Mouse (Mus musculus) forebrain, embryonic 14.5 days (tissue): ENCODE measurements at regions not wholly inside any gene's neighbourhood (a gene's known extent, or its start where the extent isn't known, plus 50 kb on each side); places are given as distances from the start of the nearest gene placed in this dataset.

Experiments
- ATAC-seq: fragments of 200-750 bp; cut with Nextera tagmentation; 2 replicates; pipeline ENCODE4 v1.8.0; 2017; ENCODE audit warnings: mild to moderate bottlenecking, moderate library complexity
- DNase-seq: peaks from one replicate; pipeline ENCODE4 v3.0.0-alpha.2; 2015; ENCODE audit warnings: low spot score
- H3K27ac ChIP-seq: fragments of 300-500 bp; sonication (generic); 2 replicates; pipeline ENCODE4 v1.5.1; 2014; ENCODE audit warnings: low read depth, mild to moderate bottlenecking, control low read depth, low read length, moderate library complexity
- H3K27me3 ChIP-seq: fragments of 300-500 bp; sonication (generic); replicated peaks from 2 replicates; pipeline ENCODE4 v1.6.1; 2014; ENCODE audit warnings: low read length, control low read depth, mixed read lengths; ENCODE audit not compliant: control insufficient read depth, insufficient read depth
- H3K36me3 ChIP-seq: fragments of 300-500 bp; sonication (generic); 2 replicates; pipeline ENCODE4 v1.6.1; 2014; ENCODE audit warnings: low read length, control low read depth; ENCODE audit not compliant: control insufficient read depth, insufficient read depth
- H3K4me1 ChIP-seq: fragments of 300-500 bp; sonication (generic); 2 replicates; pipeline ENCODE4 v1.6.1; 2014; ENCODE audit warnings: antibody characterized with exemption, low read length, control low read depth; ENCODE audit not compliant: control insufficient read depth, insufficient read depth
- H3K4me2 ChIP-seq: fragments of 300-500 bp; sonication (generic); 2 replicates; pipeline ENCODE4 v1.6.1; 2014; ENCODE audit warnings: mild to moderate bottlenecking, control low read depth, low read length
- H3K4me3 ChIP-seq: fragments of 300-500 bp; sonication (generic); 2 replicates; pipeline ENCODE4 v1.5.1; 2014; ENCODE audit warnings: low read depth, low read length, control low read depth
- H3K9ac ChIP-seq: fragments of 300-500 bp; sonication (generic); 2 replicates; pipeline ENCODE4 v1.6.1; 2014; ENCODE audit warnings: mild to moderate bottlenecking, low read length, control low read depth, moderate library complexity
- H3K9me3 ChIP-seq: fragments of 300-500 bp; sonication (generic); replicated peaks from 2 replicates; pipeline ENCODE4 v1.6.1; 2016; ENCODE audit warnings: low read length, control low read depth, mixed read lengths; ENCODE audit not compliant: control insufficient read depth
- WGBS: fragments of 180-500 bp; shearing (Covaris S2); extraction: QIAGEN DNeasy Blood & Tissue Kit; methylation state at CpG from one replicate; pipeline ENCODE4 v1.1.7; 2014; 5-methylcytosine and 5-hydroxymethylcytosine counted together

DNA sequence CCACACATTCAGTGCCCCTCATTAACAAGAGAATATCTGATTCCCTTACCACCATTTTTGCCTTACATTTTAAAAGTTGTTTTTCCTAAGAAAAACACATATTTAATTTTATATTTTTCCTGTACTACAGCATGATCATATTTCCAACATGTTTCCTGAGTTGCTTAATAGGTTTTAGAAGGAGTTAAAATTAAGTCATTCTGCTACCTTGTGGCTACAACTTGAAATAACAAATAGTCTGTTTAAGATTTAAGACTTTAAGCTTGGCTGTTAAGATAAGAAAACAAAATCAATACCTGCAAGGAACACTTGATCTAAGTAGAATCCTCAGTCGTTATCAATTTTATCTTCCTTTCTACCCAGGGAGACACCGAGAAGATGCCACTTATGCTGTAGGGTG lies 117.9 kb upstream of the Itga1 start:
- ATAC-seq (no peak), DNase-seq (peak; percentile 14)
- H3K27me3 ChIP-seq, result no peaks in the 10 kb centered on the region
- no peak overlapping the region for H3K4me2 ChIP-seq
- H3K9ac ChIP-seq, result no peak overlapping the region
- no peaks in the 10 kb centered on the region for H3K9me3 ChIP-seq
- WGBS, result 85% methylated on average over 2 of the region's 2 CpGs
- H3K36me3 ChIP-seq, result no peaks in the 10 kb centered on the region
- H3K4me3 ChIP-seq, result no peak overlapping the region
- no peaks in the 10 kb centered on the region for H3K4me1 ChIP-seq
- H3K27ac ChIP-seq, result no peak overlapping the region

- no peaks in the 10 kb centered on the region for H3K36me3 ChIP-seq
- H3K4me3 ChIP-seq, result no peak overlapping the region
- WGBS, result 98% methylated on average over 3 of the region's 3 CpGs
- no peaks in the 10 kb centered on the region for H3K27me3 ChIP-seq
- H3K4me1 ChIP-seq, result no peaks in the 10 kb centered on the region
- no peak overlapping the region for H3K9ac ChIP-seq
- H3K27ac ChIP-seq, result no peak overlapping the region
- no peak for DNase-seq
- no peak for ATAC-seq
- no peak overlapping the region for H3K4me2 ChIP-seq
- H3K9me3 ChIP-seq, result no peaks in the 10 kb centered on the region
Measured at GRCm38 (mm10) chr13:115211285-115211684, 109.5 kb upstream of the Itga1 start.

DNA sequence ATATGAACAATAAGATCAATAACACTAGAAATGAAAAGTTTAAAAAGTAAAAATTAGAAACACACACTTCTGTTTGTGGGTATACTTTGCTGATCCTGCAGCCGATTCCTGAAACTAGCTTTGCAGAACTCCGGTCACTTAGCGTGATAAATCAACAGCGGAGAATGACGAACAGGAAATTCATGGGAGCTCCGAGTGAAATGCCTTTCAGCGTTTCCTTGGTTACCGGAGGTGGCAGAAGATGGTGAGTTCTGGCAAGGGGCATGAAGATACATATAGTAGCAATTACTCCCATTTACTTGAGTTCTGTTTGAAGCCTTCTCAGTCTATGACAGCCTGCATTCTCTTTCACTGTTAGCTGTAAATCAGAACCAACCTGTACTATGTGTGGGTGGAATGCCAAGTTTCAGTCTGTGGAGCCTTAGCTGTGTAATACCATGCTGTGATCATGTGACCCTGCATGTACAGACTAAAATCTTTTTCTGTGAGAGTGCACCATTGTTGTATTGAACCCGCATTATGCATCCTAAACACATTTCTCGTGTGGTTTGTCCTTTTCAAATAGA lies 109.0 kb upstream of the Itga1 start:
- Histone ChIP-seq H3K27me3 (no peaks in the 10 kb centered on the region), H3K27ac (no peak overlapping the region), H3K9me3 (no peaks in the 10 kb centered on the region), H3K4me3 (no peak overlapping the region), H3K4me2 (no peak overlapping the region), H3K9ac (no peak overlapping the region), H3K4me1 (no peaks in the 10 kb centered on the region), H3K36me3 (no peaks in the 10 kb centered on the region)
- DNase-seq (peak; percentile 35), ATAC-seq (no peak)
- WGBS, result 84% methylated on average over 10 of the region's 10 CpGs

DNA sequence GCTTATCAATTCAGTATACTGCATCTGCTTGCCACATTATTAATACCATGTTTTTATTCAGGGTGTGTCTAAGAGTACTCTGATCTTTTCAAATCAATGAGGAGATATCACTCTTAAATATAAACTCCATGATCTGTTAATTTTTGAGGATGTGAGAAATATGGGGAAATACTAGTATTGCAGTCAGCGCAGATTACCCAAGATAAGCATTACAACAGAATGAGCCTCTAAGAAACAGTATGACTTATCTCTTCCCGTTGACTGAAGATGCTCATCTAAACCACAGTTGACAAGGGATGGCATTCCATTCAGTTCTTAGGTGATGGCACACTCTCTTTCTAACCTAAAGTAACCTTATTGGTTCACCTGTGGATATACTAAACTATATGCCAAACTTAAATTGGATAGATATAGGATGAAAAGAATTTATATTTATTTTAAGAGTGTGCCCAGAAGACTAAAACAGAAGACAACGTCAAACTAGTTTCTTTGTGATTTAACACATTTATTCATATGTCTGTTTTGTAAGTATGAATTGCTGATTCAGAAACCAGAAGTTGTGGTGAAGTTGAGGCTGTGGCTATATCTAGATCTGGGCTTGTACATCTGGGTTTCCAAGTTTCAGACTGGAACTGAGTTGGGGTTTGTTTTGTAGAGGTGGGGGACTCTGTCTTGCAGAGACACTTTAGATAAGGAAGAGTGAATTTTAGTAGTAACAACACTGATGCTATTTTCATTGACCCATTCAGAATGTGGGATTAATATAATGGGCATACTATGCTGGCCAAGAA lies 107.8 kb upstream of the Itga1 start:
- Histone ChIP-seq H3K36me3 (no peaks in the 10 kb centered on the region), H3K27ac (no peak overlapping the region), H3K4me3 (no peak overlapping the region), H3K4me1 (no peaks in the 10 kb centered on the region), H3K9ac (no peak overlapping the region), H3K9me3 (no peaks in the 10 kb centered on the region), H3K4me2 (no peak overlapping the region), H3K27me3 (no peaks in the 10 kb centered on the region)
- no peak for ATAC-seq
- WGBS, result 91% methylated on average over 3 of the region's 3 CpGs
- DNase-seq, result no peak

GRCm38 (mm10) chr13:115206723-115207122 lies 105.0 kb upstream of the Itga1 start:
- H3K9me3 ChIP-seq, result no peaks in the 10 kb centered on the region
- no peak overlapping the region for H3K4me2 ChIP-seq
- no peak overlapping the region for H3K4me3 ChIP-seq
- ATAC-seq, result no peak
- WGBS, result 66% methylated on average over 7 of the region's 7 CpGs
- H3K4me1 ChIP-seq, result no peaks in the 10 kb centered on the region
- H3K9ac ChIP-seq, result no peak overlapping the region
- H3K36me3 ChIP-seq, result no peaks in the 10 kb centered on the region
- no peak for DNase-seq
- no peak overlapping the region for H3K27ac ChIP-seq
- no peaks in the 10 kb centered on the region for H3K27me3 ChIP-seq

GRCm38 (mm10) chr13:115199166-115199565 lies 97.4 kb upstream of the Itga1 start:
- Histone ChIP-seq H3K9me3 (no peaks in the 10 kb centered on the region), H3K4me2 (no peak overlapping the region), H3K27ac (no peak overlapping the region), H3K27me3 (no peaks in the 10 kb centered on the region), H3K36me3 (no peaks in the 10 kb centered on the region), H3K4me3 (no peak overlapping the region), H3K9ac (no peak overlapping the region), H3K4me1 (no peaks in the 10 kb centered on the region)
- 69% methylated on average over 3 of the region's 3 CpGs for WGBS
- ATAC-seq (no peak), DNase-seq (no peak)

GRCm38 (mm10) chr13:115188066-115188465 lies 86.3 kb upstream of the Itga1 start:
- peak; percentile 4 for DNase-seq

DNA sequence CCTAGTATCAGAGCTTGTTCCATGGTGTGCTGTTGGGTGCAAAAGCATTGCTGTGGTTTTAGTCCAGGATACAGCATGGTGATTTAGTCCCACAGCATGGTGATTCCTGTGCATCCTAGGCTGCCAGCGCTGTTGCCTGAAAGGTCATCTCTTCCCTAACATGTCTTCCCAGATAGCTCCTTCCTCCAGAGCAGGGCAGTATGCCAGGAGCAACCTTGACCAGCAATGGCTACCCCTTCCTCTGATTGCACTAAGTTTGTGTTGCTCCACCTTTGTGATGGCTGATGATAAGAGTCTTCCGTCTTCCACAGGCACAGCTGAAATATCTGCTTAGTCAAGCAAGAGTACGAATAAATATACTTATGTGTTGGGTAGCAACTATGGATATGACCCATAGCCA lies 85.6 kb upstream of the Itga1 start:
- no peak for ATAC-seq

More at GRCm38 (mm10) chr13:115188066-115188465, 86.3 kb upstream of the Itga1 start:
- H3K4me2 ChIP-seq, result no peak overlapping the region
- H3K9me3 ChIP-seq, result no peaks in the 10 kb centered on the region
- H3K4me1 ChIP-seq, result no peaks in the 10 kb centered on the region
- H3K36me3 ChIP-seq, result no peaks in the 10 kb centered on the region
- H3K4me3 ChIP-seq, result no peak overlapping the region
- H3K27ac ChIP-seq, result no peak overlapping the region
- 83% methylated on average over 2 of the region's 2 CpGs for WGBS
- no peaks in the 10 kb centered on the region for H3K27me3 ChIP-seq
- ATAC-seq, result no peak
- H3K9ac ChIP-seq, result no peak overlapping the region

DNA sequence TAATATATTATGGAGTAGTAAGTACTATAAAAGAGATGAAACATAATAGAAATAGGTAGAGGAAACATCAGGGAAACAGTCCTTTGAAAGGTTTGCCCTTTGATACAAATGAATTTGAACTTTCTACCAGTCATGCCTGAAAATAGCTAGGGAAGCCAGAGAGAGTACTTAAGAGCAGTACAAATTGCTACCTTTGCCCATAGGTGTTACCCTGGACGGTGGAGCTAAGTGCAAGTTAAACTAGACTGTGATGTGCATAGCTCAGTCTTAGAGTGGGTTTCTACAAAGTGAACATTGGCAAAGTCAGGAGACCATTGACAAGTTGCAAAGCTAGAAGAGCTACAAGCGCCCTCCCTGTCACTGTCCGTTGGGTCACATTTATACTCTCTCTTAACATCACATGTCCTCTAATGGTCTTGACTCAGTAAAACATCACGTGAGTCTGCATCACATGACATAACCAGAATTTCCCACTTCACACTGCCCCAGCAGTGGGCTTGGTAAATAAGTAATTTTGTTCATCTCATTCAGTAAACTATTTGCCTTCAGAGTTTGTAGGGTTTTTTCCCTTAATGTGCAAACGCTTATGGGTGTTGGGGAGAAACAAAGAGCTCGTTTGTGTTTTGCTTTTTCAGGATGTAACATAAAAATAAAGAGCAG lies 80.6 kb upstream of the Itga1 start:
- Histone ChIP-seq H3K36me3 (no peaks in the 10 kb centered on the region), H3K27ac (no peak overlapping the region), H3K4me3 (no peak overlapping the region), H3K4me1 (no peaks in the 10 kb centered on the region), H3K4me2 (no peak overlapping the region), H3K9me3 (no peaks in the 10 kb centered on the region), H3K27me3 (no peaks in the 10 kb centered on the region), H3K9ac (no peak overlapping the region)
- 87% methylated on average over 6 of the region's 6 CpGs for WGBS
- DNase-seq, result no peak
- ATAC-seq, result no peak

More for the DNA sequence above, 85.6 kb upstream of the Itga1 start:
- no peak overlapping the region for H3K27ac ChIP-seq
- no peaks in the 10 kb centered on the region for H3K9me3 ChIP-seq
- no peak overlapping the region for H3K4me3 ChIP-seq
- no peak for DNase-seq
- H3K4me1 ChIP-seq, result no peaks in the 10 kb centered on the region
- H3K36me3 ChIP-seq, result no peaks in the 10 kb centered on the region
- WGBS, result 90% methylated on average over 3 of the region's 3 CpGs
- no peak overlapping the region for H3K4me2 ChIP-seq
- no peak overlapping the region for H3K9ac ChIP-seq
- H3K27me3 ChIP-seq, result no peaks in the 10 kb centered on the region
